Mouse (Mus musculus): ENCODE results near the gene Rnasek.

Gene Rnasek

DNA sequence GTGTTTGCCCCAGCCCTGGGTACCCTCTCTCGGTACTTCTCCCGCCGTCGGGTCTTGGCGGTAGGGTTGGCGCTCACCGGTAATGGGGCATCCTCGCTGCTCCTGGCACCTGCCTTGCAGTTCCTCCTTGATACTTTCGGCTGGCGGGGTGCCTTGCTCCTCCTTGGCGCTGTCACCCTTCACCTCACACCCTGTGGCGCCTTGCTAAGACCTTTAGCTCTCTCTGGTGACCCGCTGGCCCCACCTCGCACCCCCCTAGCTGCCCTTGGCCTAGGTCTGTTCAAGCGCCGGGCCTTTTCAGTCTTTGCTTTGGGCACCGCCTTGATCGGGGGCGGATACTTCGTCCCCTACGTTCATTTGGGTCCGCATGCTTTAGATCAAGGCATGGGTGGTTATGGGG lies 24.3 kb downstream of the Rnasek start:
- DNase-seq: peak in 1 of 2 experiments; percentile 43

DNA sequence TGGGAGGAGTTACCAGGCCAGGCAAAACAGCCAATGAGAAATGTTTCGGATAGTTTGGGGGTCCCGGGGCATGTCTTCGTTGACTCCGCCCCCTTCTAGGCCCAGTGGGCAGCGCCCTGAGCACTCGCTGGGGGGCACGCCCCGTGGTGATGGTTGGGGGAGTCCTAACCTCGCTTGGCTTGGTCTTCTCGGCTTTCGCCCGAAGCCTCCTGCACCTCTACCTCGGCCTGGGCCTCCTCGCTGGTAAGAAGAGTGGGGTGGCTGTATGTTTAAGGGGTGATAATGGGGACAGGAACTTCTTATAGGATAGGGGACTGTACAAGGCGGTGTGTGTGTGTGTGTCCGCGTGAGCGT lies 24.8 kb downstream of the Rnasek start:
- DNase-seq: peak in 1 of 2 experiments; percentile 51

DNA sequence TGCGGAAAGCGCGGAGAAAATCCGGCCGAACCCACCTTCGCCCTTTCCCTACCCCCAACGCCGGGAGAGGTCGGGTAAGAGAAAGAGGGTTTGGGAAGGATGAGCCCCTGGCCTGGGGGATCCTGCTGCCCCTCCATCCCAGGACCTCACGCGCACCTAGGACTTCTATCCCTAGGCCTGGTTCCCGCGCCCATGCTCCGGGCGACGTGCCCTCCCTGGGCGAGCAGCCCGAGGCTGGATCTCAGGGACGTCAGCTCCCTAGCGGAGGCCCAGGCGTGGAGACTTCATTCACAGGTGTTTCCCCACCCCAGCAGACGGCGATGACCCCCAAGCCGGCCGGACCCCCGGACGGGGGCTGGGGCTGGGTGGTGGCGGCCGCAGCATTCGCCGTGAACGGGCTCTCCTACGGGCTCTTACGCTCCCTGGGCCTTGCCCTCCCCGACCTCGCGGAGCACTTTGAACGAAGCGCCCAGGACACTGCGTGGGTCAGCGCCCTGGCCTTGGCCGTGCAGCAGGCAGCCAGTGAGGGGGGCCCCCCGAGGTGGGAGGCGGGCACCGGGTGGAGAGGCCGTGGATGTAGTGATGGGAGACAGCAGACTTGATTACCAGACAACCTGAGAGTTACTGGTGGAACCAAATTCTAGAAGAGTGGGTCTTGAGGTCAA lies 25.3 kb downstream of the Rnasek start:
- DNase-seq: peak; percentile 51 to 70

DNA sequence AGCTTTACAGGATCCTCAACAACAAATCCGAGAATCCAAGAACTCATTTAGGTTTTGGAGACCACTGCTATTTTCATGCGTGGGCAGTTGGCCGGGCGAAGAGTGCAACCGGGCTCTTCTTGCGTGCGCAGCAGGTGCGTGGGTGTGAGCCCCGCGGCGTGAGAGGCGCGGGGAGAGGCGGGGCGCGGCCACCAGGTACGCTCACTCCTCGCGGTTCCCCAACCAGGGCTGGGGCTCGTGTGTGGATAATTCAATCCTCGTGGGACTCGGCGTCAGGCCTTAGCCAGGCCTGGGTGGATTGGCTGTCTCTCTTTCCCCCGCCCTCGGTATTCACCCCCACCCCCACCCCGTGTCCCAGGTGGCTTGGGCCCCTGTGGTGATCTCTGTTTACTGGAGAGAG lies 25.9 kb downstream of the Rnasek start:
- peak in 1 of 2 experiments; percentile 47 for DNase-seq

DNA sequence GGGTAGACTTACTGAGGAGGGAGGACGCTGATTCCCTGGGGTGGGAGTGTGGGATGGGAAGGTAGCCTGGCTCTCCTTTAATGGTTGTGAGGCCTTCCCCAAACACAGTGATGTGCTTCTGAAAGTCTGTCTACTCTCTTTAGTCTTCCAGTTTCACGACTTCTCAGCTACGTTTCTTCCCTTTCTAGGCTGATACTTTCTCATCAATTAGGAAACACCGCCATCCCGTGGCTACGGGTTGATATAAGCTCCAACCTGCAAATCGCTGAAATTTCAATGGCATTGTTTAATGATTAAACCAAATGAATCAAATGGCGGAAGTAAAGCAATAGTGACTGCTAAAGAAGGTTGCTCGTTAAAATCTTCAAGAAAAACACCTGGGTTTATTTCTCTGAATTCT lies 26.7 kb downstream of the Rnasek start:
- peak; percentile 84 to 88 for DNase-seq

DNA sequence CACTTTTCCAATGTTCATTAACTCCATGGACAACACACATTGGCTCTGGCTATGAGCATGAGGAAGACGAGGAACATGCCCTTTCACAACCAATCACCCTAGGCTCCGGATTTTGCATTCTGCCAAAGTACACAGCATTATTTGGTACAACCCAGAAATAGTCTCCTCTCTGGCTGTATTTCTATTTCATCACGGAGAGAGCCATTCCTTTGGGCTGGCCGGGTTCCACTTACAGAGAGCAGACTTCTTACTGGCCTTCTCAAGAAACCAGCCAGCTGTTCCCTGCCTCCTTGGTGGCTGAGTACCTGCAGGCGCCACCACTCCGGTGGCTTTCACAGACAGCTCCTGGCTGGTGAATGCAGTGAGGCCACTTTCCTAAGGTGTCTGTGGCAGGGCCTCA lies 27.2 kb downstream of the Rnasek start, which contains the start of gene Slc16a11:
Gene Slc16a11, plus strand, starts transcription at position 330 of the 400 bp plus-strand sequence.
- peak; percentile 35 to 43 for DNase-seq

DNA sequence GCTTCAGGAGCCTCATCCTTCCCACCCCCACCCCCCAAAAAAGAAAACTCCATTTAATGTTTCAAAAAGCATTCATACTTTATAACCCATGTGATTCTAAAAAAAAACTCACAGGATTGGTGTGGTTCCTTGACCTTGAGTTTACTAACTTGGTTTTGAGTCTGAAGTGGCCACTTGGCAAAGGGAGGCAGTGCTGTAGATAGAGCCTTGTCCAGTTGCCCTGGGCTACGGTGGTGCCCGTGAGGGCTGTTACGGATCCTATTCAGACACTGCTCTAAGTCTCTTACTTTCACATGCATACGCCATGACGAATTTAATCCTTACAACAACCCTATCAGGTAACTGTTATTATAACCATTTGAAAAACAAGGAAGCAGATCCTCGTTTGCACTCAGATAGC lies 27.7 kb downstream of the Rnasek start:
- DNase-seq: no peak

DNA sequence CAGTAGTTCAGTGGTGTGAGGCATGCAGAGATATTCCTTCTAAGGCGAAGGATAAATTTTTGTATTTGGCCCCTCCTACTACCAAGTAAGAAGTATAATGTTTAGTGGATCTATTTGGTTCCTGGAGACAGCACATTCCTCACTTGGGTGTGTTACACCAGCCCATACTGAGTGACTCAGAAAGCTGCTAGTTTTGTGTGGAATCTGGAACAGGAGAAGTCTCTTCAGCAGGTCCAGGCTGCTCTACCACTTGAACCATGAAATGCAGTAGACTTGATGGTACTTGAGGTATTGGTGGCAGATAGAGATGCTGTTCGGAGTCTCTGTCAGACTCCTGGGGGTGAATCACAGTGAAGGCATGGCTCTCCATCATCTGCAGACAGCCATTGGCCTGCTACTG lies 29.0 kb downstream of the Rnasek start:
- DNase-seq: no peak

DNA sequence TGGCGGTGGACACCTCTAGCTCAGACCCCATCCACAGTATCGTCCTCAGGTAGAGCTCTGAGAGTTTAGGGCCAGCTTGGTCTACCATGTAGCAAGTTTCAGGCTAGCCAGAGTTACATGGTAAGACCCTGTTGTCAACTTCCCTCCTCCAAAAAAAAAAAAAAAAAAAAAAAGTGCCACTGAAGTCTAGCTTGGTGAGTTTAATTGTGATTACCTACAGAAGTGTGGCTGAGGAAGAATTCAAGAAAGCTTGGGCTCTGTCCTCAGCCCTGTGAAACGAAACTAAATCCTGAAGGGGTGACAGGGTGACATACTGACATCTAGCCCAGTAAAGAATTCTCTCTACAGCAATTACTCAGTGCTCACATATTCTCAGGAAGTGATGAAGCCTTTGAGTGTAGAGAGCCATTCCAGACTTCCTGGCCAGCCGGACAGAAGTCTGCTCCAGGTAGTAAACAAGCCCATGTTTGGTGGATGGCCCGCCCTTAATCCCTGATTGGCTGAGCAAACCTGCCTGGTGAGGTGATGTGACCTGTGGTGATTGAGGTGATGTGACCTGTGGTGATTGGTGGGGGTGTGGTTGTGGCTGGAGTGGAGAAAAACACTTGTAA lies 30.8 kb downstream of the Rnasek start:
- no peak for DNase-seq

DNA sequence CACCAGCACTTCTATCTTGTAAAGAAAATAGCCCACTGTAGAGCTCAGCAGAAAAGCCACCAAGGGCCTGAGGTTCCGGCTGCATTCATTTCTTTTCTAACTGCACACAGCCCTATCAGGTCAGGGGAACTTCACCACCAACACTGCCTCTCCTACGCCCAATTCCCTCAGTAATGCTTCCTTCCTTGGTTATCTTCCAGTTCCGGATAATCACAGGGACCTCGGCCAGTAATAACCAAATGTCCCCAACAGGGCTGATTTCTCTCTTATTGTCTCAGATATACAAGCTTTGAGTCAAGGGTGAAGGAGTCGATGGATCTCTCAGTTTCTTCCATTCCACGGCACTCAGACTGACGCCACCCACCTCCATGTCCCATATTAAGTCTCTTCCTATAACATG lies 32.4 kb downstream of the Rnasek start:
- DNase-seq: no peak

DNA sequence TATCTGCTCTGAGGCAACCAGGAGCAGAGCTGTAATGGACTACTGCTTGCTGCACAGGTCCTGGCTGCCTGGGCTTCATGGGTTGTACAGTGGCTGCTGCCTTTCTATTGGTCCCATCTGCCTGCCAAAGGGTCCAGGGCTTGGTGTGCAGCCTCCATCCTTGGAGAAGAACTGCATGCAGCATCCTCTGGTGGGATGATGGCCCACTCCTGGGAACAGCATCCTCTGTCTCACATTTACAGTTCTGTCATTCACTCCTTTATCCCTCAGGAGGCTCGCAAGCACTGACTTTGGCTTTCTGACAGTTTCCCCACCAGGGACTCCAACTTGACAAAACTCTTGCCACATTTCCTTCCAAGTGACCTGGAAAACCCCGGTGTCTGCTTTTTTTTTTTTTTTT lies 32.8 kb downstream of the Rnasek start:
- DNase-seq: no peak

DNA sequence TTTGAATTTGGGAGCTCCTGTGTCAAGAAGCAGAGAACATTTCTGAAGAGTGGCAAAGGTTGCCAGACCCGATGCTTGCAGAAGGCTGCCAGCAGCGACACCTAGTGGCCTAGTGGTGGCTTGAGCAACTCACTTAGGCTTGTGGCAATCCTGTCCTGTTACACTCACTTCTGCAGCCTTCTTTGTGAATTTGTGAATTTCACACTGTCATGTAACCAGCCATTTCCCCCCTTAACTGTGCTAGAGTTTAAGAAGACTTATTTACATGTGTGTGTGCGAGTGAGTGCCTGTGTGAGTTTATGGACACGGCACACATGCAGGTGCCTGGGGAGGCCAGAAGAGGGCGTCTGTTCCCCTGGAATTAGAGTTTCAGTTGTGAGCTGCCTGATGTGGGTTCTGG lies 38.0 kb downstream of the Rnasek start:
- peak; percentile 94 to 95 for DNase-seq

DNA sequence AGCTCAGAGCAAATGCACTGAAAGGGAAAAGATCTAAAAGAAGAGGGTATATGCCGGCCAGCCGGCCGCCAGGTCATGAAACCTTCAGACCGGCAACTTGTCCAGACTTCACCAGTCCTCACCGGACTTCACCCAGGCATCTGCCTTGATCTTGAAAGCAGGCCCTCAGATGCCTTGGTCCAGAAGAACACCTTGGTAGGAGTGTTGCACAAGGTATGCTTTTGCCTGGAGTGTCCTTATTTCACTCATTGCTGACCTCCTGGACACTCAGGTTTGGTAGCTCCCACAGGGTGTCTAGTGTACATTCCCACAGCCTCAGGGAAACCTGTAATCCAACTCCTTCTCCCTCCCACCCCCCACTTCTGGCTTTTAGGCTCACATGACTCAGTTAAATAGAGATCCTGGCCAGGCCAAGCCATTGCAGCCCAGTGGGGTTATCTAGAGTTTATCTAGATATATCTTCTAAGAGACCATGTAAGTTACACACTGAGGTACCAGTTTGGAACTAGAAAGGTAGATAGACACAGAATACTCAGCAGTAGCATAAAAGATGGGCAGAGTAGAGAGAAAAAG lies 39.5 kb downstream of the Rnasek start:
- peak in 1 of 2 experiments; percentile 22 for DNase-seq

DNA sequence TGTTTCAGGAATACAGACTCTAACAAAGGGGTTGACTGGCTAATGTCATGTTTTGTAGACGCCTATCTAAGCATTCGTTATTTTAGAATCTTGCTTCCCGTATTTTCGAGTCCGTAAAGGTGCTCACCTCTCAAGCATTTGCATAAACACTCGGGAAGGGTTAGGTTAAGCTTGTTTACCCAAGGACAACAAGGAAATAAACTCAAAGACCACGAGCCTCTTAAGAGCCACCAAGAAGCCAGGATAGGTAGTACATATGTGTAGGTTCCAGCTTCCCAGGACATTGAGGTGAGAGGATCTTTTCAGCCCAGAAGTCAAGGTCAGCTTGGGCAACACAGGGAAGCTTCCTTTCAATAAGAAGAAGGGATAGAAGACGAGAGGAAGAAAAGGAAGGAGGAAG lies 40.5 kb downstream of the Rnasek start:
- no peak for DNase-seq

DNA sequence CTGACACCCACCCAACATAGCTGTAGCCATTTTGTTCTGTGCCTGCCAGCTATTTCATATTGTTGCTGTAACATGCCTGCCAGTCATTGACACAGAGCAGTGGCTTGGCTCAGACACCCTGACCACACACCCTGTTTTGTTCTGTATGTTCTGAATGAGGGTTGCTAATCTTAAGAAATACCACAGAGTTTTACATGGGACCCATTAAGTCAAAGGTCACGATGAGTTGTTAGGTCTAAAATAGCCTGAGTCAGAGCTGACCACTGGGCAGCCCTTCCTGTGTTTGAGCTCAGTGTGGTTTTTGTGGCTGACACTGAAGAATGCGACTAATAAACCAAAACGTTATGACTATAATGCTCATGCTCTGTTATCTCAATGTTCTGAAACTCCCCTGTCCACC lies 41.3 kb downstream of the Rnasek start:
- DNase-seq: no peak

DNA sequence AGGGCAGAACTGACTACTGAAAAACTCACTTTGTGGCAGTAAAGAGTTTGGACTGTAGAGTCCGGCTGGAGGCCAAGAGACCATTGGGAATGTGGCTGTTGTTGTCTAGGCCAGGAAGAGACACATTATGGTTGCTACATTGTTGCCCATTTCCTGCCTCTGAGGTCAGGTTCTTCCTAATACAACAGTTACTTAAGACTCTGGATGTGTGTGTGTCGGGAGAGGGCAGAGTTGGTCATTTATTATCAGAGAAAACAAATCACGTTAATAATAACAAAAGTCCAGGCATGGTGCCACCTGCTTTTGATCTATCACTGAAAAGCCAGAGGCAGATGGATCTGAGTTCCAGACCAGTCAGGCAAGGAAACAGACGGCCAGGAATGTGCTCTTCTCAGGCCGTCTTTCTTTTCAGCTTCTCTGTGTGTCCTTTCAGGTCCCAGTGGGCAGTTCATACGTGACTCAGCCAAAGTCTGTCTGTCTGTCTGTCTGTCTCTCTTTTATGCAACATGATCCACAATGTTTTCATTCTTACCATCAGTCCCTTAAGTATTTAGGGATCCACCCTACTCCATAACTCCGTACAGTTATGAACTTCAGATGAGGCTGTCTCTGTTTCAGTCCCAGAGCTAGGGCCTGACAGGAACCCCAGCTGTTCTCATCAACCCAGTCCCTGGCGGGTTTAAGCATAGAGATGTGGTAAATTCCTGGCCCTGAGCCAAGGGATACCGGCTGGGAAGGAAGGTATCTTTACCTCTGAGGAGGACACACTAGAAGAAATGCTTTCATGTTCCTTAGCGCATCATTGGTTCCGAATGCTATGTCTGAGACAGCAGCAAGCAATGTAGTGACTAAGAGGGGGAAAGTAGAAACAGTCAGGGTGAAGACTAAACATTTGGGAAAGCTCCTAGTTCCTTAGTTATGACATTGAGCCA lies 46.0 kb downstream of the Rnasek start:
- no peak for DNase-seq

DNA sequence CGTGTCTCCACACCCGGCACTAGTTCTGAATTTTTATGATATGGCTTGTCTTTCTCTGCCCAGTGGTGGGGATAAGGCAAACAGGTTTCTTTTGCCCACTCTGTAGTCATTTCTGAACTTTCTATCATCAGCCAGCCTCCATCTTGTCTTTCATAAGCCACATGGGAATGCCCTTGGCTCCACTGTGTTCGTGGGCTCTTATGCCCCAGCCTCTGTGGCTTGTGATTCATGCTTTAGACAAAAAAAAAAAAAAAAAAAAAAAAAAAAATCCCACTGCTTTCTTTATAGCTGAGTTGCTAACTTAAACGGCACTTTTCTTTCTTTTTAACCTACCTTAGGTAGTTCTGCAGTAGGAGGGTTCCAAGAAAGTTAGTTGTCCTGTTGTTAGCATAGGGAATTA lies 47.5 kb downstream of the Rnasek start:
- no peak for DNase-seq

DNA sequence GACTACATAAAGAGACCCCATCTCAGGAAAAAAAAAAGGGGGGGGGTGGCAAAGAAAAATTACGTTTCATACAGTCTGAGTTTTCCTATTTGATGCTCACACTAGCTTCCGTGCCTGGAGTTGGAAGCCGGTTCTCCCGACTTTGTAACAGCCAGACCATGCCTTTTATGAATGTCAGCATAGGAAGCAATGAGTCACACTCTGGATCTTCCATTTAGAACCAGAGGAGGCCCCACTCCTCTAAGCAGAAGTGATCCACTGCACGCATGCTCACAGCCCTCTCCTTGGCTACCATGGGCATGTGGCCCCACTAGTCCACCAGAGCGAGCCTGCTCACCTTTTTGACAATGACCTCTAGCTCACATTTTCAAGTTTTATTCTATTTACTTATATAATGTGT lies 48.5 kb downstream of the Rnasek start:
- no peak for DNase-seq

DNA sequence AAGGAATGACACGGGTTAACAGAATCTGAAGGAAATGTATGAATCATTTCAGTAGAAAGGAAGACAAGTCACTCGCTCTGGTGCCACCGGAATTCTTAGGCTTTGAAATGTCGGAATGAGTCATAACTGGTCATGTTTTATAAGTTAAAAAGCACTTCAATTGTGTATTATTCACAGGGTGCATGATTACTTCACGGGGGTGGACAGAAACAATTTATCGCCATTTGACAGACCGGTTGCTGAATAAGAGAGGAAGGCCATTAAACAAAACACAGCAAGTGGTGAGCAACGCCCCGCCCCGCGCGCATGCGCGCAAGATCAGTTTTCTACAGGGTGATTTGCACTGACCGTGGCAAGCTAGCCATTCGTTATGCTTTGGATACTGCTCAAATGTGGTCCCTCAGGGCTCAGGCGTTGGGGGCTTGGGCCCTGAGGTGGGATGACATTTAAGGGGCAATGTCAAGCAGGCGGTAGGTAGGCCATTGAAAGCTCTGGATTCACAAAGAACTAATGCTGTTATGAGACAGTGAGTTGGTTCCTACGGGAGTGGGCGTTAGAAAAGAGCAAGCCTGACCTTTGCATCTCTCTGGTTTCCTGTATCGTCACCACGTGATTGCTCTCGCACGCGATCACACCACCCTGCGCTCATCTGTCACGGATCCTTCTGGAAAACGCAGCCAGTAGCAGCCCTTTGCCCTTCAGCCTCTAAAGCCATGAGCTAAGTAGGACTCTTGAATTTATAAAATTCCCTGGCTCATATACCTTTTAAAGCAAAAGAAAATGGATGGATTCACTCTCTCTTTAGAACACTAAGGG lies 50.1 kb downstream of the Rnasek start:
- DNase-seq: peak; percentile 41 to 63
